Mouse (Mus musculus) colon, adult 2 months (tissue): ENCODE data around the gene Hsf4. TPM values are rescaled to one million over a fixed set of nuclear protein-coding genes. Genes with fewer than 3 reads are reported as not detected.

Experiments
- polyA plus RNA-seq: library from polyadenylated mRNA; depleted of rRNA; stranded (reverse); fragments of >200 nt; gene quantifications from 2 replicates; pipeline ENCODE4 v1.2.3, GENCODE M21; 2012; rRNA removed

The Hsf4 gene
- polyA plus RNA-seq: 2.5 and 2.8 TPM in 2 replicates

DNA sequence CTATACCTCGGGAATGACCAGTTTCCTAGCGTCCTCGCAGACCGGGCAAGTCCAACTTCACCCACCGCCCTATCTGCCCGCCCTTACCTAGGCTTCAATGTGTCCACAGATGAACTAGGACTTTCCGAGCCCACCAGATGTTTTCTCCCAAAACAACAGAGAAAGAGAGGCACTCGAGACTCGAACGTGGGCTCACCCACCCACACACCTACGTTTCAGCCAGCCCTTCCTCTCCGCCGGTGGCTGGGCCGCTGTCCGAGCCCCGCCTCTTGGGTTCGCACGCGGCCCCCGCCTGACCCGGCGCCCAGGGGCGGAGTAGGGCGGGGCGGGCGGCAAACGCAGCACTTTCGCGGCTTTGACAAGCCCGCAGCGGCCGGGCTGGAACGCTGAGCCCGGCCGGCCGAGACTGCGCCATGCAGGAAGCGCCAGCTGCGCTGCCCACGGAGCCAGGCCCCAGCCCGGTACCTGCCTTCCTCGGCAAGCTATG is at the start of gene Hsf4:
TSS of gene Hsf4 (plus strand) at position 341 of the 487 bp plus-strand sequence.

DNA sequence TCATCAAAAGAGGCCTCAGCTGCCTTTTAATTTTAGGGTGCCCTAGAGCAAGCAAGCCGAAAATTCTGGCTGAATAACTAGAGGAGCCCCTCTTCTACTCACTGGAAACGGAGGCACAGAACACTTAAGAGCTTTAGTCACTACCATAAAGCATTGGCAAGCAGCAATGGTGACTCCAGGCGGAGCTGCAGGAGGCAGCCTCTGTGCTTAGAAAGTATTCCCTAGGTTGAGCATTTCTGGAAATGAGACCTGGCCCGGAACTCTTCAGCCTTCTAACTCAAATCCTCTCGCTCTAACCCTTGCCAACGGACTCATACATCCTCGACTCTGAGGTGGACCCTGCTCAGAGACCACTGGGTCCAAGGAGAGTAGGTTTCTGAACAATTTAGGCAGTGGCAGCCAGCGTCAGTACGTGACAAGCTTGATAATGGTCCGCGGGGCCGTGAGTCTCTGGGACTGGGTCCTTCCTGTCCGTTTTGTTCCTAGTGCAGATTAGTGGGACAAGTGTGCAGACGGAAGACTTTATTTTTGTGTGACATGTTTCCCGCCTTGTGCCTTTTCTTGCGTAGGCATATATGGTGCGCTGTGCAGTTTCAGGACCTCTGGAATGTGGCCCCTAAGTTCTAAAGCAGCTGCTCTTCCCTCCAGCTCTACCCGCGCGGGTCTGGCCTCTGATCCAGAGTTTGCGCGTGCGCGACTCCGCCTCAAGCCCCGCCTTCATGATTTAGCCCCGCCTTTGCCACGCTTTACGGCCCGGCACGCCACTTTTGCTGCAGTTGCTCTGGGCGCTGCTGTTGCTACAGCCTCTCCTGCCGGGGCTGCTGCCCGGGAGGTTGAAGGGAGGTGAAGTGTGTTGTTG is 45.0 kb upstream of the Hsf4 start, which contains the start of gene D230025D16Rik:
TSS of gene D230025D16Rik (plus strand) at position 733 of the 859 bp plus-strand sequence.

DNA sequence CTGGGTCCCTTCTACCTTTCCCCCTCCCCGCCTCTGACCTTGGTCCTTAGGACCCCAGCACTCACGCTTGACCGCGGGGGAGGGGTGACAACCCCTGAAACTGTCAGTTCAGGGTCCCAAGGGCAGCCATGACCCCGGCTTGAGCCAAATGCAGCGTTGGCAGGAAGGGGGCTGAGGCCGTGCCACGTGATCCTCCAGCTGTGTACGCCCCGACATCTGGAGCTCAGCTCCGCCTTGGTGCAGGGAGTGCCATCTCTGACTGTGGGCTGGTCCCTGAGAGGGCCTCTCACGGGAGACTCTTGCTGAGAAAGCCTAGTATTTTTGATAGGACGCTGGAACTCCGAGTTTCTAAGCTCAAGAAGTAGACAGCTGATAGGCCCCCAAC is 14.6 kb upstream of the Hsf4 start, which contains the start of gene B3gnt9:
TSS of gene B3gnt9 (minus strand) at position 188 of the 385 bp plus-strand sequence.

GRCm38 (mm10) chr8:105264024-105264982 is 5.3 kb upstream of the Hsf4 start, which contains the start of the genes Tradd and Fbxl8:
Gene Tradd (minus strand): TSS chr8:105264609.
Gene Fbxl8 (plus strand): TSS chr8:105264648.

DNA sequence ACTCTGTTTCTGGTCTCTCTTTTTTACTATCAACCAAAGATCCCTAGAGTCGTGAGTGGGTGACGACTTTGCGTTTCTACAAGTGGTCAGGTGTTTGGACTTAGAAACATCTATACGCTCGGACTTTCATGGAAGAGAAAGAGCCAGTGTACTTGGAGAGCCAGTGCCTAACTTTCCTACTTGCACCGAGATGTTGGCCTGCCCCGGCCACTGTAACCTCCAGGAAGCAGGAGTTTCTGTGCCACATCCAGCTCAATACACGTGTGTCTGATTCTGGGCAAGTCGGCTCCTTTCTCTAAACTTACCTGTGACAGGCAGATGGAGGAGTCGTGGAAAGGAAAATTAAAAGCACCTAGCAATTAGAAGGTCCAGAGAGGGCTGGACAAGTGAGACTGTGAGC is 6.2 kb downstream of the Hsf4 start, which contains the start of gene Nol3:
TSS of gene Nol3 (plus strand) at position 301 of the 400 bp plus-strand sequence.

DNA sequence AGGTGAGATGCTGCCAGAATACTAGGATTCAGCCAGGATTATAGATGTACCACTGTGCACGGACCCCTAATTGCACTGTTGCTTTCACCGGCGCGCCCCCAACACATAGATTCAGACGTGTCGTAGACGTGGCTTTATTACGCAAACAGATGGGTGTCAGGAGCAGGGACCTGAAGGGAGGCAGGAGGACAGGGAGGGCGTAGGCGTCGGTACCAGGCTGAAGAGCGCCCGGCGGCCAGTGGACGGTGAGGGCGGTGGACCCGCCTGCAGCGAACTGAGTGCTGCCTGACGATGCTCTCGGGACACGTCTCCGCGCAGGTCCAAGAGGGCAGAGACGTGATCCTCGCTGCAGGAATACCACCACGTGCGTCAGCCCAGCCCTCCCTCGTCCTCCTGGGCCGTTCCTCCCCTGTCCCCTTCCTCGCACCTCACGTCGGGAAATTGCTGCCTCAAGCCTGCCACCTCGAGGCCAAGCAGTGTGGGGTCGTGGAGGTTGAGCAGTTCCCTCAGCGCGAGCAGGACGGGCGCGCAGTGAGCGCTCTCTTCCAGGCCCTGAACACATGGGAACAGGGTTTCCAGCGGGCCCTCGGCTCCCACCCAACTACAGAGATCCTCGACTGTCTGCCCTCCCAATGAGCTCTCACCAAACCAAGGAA is 20.3 kb downstream of the Hsf4 start, which contains the start of gene 4931428F04Rik:
TSS of gene 4931428F04Rik (minus strand) at position 60 of the 656 bp plus-strand sequence.

GRCm38 (mm10) chr8:105295895-105296573 is 26.4 kb downstream of the Hsf4 start, which contains the start of gene Exoc3l:
Gene Exoc3l (minus strand): TSS chr8:105296101.

GRCm38 (mm10) chr8:105297511-105298192 is 28.1 kb downstream of the Hsf4 start, which contains the start of gene E2f4:
Gene E2f4 (plus strand): TSS chr8:105297663.

DNA sequence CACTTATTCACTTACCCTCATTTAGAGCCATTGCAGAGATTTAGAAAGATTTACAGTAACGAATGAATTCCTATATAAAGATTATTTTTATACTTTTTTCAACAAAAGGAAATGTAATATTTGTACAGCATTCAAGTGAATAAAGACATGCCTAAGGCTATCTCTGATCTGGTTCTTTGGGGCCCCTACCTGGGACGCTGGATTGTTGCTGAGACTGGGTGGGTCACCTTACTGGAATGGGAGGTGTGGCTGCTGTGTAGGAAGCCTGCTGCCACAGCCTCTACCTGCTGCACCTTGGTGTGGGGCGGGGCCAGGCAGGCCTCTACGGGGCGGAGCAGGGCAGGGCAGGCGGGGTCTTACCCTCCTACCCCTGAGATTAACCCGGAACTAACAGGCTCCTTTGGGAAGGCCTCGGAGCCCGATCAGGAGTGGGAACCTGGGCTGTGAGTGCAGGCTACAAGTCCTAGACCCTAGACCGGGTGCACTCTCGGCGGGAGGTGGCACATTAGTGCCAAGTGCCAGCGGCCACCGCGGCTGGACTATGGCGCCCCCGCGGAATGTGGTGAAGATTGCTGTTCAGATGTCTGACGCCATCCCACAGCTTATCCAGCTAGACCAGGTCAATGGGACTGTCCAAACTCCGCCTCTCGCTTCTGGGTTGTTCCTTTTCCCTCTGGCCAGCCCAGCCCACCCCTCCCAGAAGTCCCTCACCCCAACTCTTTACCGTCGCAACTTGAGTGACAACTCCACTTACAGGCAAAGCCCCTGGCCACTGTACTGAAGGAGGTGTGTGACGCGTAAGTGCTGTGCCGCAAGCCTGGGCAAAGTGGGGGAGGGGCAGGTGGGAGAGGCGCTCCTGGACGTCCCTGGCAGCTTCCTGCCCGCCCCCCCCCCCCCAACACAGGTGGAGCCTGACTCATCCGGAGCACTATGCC is 35.9 kb downstream of the Hsf4 start, which contains the start of gene Elmo3:
TSS of gene Elmo3 (plus strand) at position 391 of the 935 bp plus-strand sequence.

Other genes with a start within 250 kb of the Hsf4 start
- not detected in 2 replicates for gene Ces3a, start 221.2 kb upstream of the Hsf4 start, polyA plus RNA-seq
- 0.07 TPM in 1 of 2 replicates, not detected in the other for gene Ces3b, start 186.0 kb upstream of the Hsf4 start, polyA plus RNA-seq
- not detected in 2 replicates for gene Ces4a, start 138.0 kb upstream of the Hsf4 start, polyA plus RNA-seq
- gene Cbfb, start 99.1 kb upstream of the Hsf4 start, polyA plus RNA-seq: 6.9 and 10.0 TPM in 2 replicates
- 14.8 and 16.9 TPM in 2 replicates for gene D230025D16Rik, start 44.7 kb upstream of the Hsf4 start, polyA plus RNA-seq
- 35.2 and 44.8 TPM in 2 replicates for gene B3gnt9, start 14.6 kb upstream of the Hsf4 start, polyA plus RNA-seq
- 129 and 138 TPM in 2 replicates for gene Tradd, start 5.2 kb upstream of the Hsf4 start, polyA plus RNA-seq
- gene Fbxl8, start 5.2 kb upstream of the Hsf4 start, polyA plus RNA-seq: 32.7 and 38.4 TPM in 2 replicates
- 3.5 and 4.6 TPM in 2 replicates for gene Nol3, start 6.3 kb downstream of the Hsf4 start, polyA plus RNA-seq
- gene 4931428F04Rik, start 20.1 kb downstream of the Hsf4 start, polyA plus RNA-seq: 4.0 TPM in 2 replicates
- 2.5 and 4.1 TPM in 2 replicates for gene Exoc3l, start 26.3 kb downstream of the Hsf4 start, polyA plus RNA-seq
- 125 and 134 TPM in 2 replicates for gene E2f4, start 27.9 kb downstream of the Hsf4 start, polyA plus RNA-seq
- gene Elmo3, start 35.8 kb downstream of the Hsf4 start, polyA plus RNA-seq: 87.8 and 103 TPM in 2 replicates
- gene Lrrc29, start 56.5 kb downstream of the Hsf4 start, polyA plus RNA-seq: 7.6 and 9.6 TPM in 2 replicates
- gene Tmem208, start 56.6 kb downstream of the Hsf4 start, polyA plus RNA-seq: 89.6 and 121 TPM in 2 replicates
- gene Fhod1, start 78.2 kb downstream of the Hsf4 start, polyA plus RNA-seq: 40.7 and 41.1 TPM in 2 replicates
- 9.1 and 11.1 TPM in 2 replicates for gene Slc9a5, start 79.0 kb downstream of the Hsf4 start, polyA plus RNA-seq
- 0.37 and 0.56 TPM in 2 replicates for gene Plekhg4, start 103.5 kb downstream of the Hsf4 start, polyA plus RNA-seq
- 0.05 TPM in 1 of 2 replicates, not detected in the other for gene Kctd19, start 143.7 kb downstream of the Hsf4 start, polyA plus RNA-seq
- gene Lrrc36, start 143.8 kb downstream of the Hsf4 start, polyA plus RNA-seq: 0.16 and 0.56 TPM in 2 replicates
- gene Tppp3, start 201.7 kb downstream of the Hsf4 start, polyA plus RNA-seq: 319 and 403 TPM in 2 replicates
- gene Zdhhc1, start 227.1 kb downstream of the Hsf4 start, polyA plus RNA-seq: 52.7 and 54.0 TPM in 2 replicates
- gene Hsd11b2, start 249.0 kb downstream of the Hsf4 start, polyA plus RNA-seq: 624 and 727 TPM in 2 replicates